Mouse (Mus musculus): ENCODE measurements at regions not wholly inside any gene's neighbourhood (a gene's known extent, or its start where the extent isn't known, plus 50 kb on each side); places are given as distances from the start of the nearest gene placed in this dataset.

DNA sequence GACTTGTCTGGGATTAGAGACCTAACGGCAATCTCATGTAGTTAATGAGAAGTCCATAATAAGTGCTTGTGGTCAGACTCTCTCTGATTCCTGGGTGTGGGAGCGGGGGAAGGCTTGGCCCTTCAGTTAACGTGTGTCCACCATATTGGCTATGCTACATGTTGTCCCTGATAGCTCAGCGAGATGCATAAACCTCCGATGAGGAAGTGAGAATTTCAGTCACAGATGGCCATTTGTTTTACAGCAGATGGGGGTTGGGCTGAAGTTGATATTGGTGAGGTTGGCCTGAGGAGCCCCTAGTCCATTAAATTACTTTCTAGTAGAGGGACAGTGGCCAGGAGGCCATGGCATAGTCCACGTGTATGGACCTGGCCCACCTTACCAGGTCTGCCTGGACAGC lies 114.6 kb upstream of the Prok2 start:
- DNase-seq (ENCODE audit: low read depth, low spot score) = no peak

DNA sequence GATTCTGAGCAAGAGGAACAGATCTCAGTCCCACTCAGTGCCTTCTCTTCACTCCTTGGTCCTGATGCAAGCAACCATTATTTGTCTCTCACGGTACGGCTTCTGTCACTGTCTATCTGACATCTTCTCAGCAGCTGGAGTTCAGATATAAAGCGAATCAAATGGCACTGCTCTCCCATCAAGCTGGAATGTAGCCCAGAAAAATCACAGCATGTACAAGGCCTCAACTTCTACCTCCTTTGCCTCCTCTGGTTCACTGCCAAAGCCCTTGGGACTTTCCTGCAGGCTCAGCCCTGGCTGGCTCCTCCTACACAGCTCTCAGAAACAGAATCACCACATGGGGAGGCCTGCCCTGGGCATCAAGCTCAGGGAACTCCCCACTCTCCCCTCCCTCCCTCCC lies 107.1 kb upstream of the Prok2 start:
- peak; percentile 84 for DNase-seq (ENCODE audit: low read depth, low spot score)

DNA sequence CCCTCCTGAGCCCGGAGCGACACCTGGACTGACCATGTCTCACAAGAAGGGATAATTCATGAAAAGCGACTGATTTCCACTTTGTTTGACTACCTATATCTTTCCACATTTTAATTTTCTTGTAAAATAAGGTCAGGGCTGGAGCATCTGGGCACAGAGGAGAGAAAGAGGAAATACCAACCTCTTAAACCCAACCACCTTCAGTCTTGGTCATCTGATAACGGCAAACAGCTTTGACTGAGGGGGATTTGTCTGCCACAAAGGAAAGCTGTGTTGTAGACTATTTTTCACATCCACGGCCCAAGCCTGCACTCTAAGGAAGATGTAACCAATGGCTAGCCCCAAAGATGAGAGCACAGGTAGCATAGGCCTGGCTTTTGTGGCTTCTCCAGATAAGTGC lies 101.4 kb upstream of the Prok2 start:
- no peak for DNase-seq (ENCODE audit: low read depth, low spot score)

DNA sequence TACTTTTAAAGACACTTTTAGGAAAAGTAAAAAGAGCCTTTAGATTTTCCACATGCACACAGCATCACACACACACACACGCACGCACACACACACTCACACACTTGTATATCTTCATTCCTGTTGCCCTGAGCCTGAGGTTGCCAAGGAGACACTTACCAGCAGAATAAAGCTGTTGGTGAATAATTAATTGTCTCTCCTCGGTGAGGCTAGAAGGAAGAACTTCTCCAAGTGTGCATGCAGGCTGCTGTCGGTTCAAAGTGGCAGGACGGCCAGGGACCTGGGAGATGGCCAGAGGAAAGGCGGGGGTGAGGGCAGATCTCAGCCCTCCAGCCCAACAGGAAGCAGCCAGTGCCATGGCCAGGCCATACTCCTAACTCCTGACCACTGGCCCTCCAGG lies 98.6 kb upstream of the Prok2 start:
- peak; percentile 45 for DNase-seq (ENCODE audit: low read depth, low spot score)

DNA sequence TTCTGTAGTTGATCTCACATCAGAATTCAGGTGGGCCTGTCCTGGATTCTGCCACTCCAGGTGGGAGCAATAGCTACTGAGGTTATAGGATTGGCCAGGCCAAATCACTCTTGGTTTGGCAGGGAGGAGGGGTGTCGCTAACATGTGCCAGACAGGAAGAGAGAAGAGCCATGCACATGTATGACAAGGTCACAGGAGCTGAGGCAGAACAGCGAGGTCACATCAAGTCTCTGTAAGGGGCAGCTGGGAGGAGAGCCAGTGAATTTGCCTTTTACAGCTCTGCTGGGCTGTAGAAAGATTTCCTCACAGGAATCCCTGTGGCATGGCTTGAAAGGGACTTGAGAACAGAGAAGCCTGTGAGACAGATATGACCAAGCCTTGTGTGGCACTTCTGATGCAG lies 96.3 kb upstream of the Prok2 start:
- no peak for DNase-seq (ENCODE audit: low read depth, low spot score)

DNA sequence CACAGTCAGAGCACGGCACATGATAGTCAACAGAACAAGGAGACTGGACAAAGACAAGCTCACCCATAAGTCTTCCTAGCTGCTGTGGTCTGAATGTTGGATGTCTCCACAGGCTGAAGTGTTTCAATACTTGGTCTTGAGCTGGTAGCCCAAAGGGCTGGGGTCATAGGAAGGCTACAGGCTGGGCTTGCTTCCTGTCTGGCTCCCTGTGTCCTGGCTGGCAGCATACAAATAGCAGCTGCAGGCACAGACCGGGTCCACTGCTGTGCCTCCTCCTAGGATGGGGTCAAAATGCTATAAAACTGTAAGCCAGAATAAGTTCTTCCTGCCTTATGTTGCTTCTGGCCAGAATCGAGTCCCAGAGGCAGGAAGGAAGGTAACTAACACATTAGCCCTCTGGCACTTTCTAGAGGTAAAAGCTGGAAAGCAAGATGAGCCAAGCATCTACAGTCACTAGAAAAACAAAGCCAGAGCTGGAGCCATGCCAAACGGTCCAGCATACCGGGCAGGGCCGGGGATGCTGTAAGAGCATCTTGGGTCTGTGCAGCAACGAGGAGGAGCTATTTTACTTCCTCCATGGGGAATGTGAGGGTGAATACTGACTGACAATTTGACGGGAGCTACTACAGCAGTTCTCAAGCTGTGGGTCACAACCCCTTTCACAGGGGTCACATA lies 93.2 kb upstream of the Prok2 start:
- no peak for DNase-seq (ENCODE audit: low read depth, low spot score)

DNA sequence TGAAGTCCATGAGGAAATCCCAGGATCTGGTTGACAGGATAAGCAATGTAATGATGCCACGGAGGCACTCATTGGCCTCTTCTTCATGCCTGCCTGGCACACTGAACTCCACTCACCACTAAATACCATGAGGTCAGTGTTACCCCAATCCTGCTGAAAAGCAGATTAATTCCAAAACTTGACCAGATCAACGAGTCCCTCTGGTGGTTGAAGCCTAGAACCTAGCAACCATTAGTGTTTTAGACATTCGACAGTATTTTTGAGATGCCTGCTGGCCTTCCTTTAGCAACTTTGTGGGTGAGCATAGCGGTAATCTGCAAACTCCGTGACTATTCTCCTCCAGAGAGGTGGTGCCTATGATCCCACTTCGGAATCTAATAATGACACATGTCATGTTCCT lies 92.3 kb upstream of the Prok2 start:
- no peak for DNase-seq (ENCODE audit: low read depth, low spot score)

DNA sequence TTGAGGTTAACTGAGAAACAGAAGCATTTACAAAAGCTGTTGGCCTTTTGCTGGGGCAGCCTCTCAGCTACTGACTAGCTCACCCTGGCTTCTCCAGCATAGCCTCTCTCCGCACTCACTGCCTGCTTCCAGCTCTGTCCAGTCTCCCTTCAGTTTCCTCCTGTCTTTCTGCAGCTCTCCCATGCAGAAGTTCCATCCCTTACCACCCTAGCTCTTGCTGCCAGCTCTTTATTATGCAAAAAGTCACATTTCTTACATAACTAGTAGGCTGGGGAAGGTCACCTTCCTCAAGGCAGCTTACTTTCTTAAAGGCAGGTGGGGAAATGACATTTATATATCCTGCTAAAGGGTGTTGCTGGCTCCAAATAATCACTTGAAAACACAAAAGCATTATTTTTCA lies 91.1 kb upstream of the Prok2 start:
- peak; percentile 35 for DNase-seq (ENCODE audit: low read depth, low spot score)

DNA sequence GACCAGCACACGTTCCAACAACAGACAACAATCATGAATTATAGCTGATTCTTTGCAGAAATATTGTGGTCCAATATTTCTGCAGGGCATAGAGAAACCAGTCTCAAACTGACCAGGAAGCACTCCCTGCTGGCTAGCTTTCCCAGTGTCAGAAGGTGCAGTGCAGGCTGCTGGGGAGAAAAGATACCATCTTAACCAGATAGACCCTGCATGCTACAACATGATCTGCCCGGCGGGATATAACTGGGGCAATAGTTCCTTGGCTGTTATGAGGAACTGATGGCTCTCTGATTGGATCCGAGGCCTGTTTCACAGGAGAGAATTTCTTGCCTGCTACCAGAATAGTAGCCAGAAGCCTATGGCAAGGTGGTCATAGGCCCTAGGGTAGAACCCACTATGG lies 86.9 kb upstream of the Prok2 start:
- no peak for DNase-seq (ENCODE audit: low read depth, low spot score)

DNA sequence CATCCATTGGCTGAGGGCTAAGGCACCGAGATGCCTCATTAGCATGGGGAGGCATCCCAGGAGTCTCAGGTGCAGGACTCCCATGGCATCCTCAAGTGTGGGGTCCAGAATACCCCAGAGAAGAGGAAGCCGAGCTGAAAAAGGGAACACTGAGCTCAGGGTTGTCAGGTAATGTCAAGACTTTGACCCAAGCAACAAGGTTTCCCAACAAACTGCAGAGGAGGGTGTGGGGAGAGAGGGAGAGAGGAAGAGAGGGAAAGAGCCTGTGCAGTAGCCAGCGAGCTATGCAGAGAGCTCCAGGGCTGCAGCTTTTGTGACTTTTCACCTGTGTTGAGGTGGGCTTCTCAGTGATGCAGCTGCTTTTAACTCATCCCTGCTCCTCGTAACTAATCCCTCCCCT lies 85.7 kb upstream of the Prok2 start:
- DNase-seq (ENCODE audit: low read depth, low spot score) = no peak

DNA sequence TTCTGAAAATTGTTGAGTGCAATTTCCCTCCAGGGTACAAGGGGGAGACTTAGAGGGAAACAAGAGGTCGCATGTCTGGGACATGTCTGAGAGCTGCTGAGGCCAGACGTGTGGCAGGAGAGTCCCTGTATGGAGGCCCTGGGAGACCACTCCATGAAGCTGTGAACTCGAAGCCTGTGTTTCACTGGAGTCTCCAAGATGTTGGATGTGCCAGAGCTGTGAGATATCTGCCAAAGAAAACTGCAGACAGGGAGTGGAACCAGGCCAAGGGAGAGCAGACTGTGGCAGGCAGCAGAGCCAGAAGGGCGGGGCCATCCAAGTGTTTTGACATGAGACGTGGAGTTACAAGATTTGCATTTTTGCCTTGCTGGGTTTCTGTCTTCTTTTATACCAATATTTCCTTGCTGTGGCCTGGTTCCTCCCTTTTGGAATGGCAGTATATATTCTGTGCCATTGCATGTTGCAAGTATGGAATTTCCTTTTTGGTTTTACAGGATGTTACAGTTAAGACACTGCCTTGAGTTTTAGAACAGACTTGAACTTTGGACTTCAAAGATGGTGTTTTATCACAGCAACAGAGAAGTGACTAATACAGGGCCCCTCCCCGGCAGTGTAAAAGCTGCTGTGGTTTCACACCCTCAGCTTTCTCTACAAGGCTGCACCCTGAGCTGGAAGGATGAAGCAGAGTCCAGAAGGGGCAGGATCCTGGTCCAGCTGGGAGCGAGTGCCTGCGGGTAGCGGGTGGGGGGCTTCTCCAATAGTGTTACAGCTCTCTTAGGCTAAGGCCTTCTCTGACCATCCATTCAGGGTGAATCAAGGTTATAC lies 85.0 kb upstream of the Prok2 start:
- peak; percentile 57 for DNase-seq (ENCODE audit: low read depth, low spot score)

DNA sequence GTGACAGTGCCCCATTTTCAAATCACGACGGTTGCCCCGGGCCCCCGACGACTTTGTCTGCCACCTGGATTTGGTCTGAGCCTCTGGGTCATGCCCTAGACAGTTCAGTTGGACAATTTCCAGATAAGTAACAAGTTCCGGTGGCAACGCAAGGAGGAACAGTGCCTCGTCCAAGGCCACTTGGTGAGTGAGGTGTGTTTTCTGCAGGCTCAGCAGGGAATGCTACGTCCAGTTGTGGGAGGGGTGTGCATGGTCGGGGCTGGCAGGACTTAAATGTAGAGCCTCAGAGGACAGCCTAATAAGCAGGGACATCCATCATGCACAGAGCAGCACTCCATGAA lies 78.7 kb upstream of the Prok2 start:
- no peak for DNase-seq (ENCODE audit: low read depth, low spot score)

DNA sequence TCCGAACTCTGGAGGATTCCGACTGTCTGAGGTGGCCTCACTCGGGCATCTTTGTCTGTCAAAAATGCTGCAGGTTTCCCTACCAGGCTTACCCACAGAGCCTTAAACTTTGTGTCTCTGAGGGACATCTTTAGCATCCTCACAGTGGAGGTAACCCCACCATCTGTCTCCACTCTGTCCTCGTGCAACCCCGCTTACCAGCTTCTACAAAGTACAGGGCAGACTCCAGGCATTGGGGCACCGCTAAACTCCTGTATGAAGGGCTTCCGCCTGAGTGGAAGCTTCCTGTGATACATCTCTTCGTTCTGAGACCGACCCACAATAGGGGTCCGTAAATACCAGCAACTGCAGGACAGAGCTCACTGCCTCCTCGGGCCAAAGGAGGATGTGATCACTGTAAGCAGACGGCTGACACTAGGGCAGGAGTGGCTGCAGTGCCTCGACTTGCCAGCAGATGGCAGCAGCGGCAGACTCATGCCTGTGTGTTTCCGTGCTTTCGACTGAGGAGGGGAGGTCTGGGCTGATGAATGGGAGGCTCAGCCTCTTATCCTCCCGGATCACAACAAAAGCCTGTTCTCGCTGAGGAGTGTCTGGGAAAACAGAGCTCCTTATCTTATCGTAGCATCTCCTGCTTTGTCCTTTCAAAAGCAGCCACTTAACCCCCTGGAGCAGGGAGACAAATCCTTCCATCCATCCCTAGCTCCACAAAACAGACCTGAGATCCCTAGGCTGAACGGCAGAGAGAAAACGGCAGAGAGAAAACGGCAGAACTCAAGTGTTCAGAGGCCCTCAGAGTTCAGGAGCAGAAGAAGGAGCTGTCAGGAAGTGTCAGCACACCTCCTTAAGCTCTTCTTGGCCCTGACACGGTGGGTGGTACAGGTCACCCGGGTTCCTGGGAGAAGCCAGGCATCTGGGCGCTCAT lies 78.1 kb upstream of the Prok2 start:
- peak; percentile 86 for DNase-seq (ENCODE audit: low read depth, low spot score)

DNA sequence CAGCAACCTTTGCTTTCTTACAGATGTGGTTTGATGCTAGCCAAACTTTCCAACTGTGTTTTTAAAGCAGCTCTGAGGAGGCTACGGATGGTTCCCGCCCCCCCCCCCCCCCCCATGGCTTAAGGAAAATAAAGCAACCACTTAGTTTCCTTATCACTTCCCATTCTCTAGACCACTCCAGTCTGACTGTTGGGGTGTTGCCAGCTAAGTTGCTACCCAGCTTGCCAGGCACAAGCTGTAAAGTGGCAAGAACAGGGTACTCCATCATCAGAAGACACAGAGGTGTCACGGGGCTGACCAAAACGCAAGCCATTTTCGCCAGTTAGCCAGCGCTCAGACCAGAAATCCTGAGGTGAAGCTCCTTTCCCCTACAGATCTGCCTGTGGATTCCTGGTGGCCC lies 74.7 kb upstream of the Prok2 start:
- no peak for DNase-seq (ENCODE audit: low read depth, low spot score)

DNA sequence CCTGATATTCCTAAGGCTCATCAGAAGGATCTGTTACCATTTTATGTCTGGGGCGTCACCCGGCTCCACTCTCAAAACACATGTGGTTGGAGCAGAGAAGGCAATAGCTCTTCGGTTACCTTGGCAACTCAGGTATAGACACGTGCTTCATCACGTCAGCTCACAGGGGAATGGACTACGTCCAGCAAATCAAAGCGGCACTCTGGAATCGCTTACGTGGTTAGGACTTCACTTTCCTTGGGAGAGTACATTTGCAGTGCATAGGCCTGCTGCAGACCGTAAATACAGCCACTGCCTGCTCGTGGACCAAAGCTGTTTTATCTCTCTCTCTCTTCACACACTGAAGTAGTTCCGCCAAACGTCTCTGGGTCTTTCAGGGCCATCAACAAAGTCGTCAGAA lies 74.1 kb upstream of the Prok2 start:
- peak; percentile 44 for DNase-seq (ENCODE audit: low read depth, low spot score)

DNA sequence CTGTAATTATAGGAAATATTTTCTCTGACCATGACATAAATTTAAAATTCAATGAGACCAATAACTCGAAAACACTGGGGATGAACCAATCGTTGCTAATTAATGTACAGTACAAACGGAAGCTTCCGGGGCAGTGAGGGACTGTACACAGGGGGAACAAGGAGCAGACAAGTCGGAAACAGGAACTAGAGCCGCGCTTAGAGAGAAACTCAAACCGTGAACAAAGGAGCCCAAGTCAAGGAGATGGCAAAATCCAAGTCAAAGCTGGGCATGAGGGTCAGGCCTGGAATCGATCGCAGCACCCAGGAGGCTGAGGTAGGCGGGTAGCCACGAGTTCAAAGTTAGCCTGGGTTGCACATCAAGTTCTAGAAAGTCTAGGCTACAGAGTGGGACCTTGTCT lies 70.2 kb upstream of the Prok2 start:
- no peak for DNase-seq (ENCODE audit: low read depth, low spot score)

DNA sequence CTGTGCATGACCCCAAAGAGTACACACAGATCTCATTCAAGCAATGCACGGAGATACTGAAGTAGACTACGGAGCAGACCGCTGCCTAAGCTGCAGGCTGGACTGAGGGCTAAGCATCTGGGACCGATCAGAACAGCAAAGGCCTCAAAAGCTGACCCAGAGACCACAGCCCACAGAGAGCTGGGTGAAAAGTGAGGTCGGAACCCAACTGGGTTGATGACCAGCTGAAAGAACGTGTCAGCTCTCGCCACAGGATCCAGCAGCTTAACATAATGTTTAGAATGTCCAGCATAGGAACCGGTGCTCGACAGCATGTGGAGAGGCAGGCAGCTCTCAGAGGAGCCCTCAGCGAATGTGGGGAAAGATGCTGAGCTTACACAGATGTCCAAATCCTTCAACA lies 67.4 kb upstream of the Prok2 start:
- DNase-seq (ENCODE audit: low read depth, low spot score) = no peak

DNA sequence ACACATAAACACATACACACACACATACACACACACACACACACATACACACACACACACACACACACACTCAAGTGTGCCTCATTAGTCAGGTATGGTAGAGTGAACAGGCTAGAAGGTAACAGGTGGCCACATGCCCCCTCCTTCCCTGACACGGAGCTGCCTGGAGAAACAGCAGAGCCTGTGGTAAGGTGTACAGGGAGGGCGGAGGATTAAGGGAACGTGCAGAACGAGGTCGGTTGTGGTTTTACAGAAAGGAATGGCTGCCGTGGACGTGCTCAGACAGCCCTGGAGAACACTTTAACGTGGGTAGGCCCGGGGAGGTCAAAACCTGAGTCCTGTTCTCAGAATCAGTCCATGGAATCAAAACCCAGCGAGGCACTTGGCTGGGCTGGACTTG lies 66.2 kb upstream of the Prok2 start:
- DNase-seq (ENCODE audit: low read depth, low spot score) = no peak

DNA sequence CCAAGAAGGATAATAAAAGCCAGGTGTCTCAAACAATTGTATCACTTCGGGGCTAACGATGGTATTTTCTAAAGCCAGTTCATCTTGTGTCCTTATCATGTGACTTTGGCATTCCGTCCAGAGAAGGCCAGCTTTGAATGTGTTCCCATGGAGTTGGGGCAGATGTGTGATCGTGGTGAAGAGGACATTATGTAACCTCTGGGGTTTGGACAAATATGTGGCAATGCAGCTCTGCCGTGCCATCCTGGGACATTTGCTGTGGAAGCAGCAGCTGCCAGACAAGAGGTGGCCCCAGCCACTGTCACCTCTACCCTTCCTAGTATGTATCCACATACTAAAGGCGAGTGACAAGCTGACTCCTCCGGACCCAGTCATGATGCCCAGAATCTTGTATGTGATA lies 60.8 kb upstream of the Prok2 start:
- DNase-seq (ENCODE audit: low read depth, low spot score) = no peak

DNA sequence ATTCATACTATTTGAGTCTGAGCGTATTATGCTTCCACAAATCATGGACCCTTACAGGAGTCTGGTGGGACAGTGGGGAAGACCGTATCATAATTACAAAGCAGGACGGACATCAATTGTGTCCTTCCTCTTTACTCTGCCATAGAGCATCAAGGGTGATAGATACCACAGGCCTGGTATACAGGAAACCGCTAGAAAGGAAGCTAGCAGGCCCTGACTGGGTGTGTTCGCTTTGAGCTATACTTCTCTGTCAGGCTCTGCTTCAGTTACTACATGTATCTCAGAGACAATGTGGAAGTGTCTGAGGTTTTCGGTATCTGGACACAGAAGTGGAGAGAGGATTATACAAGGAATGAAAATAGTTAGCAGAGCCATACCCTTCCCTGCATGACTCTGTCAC lies 59.0 kb upstream of the Prok2 start:
- no peak for DNase-seq (ENCODE audit: low read depth, low spot score)

DNA sequence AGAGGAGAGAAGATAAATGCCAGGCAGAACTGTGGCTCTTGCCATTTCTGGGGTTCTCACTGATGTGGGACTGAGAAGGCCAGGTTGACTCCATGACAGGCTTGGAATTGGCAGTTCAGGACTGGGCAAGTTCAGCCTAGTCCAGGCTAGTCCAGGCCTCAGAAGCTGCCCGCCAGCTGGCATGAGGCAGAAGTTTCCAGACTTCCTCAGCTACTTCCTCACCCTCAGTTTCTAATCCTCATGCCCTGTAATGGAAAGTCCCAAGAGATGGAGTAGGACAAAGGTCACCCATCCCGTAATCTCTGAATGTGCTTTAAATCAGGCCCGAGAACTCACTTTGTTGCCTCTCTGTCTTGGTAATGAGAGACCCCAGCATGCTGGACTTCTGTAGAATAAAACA lies 58.6 kb upstream of the Prok2 start:
- DNase-seq (ENCODE audit: low read depth, low spot score) = no peak

DNA sequence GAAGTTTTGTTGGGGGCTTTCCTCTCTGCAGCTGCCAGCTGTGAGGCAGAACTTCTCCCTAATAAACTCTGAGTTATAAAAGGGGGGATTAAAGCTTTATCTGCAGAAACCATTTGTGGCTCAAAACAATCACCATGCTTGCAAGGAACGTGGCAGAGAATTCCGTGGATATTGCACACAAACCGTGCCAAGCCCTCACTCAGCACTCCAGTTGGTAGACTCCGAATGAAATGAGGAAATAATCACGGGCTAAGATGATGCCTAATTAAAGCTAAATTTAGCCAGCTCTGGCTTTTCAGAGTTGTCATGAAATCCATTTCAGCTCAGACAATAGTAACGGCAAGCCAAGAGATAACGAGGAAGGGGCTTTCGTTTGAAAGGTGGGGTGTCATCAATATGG lies 58.1 kb upstream of the Prok2 start:
- peak; percentile 57 for DNase-seq (ENCODE audit: low read depth, low spot score)

DNA sequence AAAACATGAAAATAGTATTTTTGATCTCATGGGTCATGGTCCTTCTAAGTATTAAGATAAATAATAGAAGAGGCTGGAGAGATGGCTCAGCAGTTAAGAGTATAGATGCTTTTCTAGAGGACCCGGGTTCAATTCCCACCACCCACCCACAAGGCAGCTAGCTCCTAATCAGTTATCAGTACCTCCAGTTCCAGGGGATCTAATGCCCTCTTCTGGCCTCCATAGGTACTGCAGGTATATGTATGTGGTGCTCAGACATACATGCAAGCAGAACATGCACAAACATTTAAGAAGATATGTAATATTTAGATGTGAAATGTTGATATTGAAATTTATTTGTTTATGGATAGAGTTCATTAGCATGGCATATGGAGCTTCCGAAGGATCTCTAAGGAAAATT lies 56.8 kb upstream of the Prok2 start:
- DNase-seq (ENCODE audit: low read depth, low spot score) = peak; percentile 46
